Mouse (Mus musculus) lung, postnatal 0 days (tissue): Measurements from ENCODE around the gene Irf2bp2.

Source experiments
- CTCF ChIP-seq: IDR thresholded peaks from 2 replicates; pipeline ENCODE4 v1.5.1; 2016; ENCODE audit warnings: antibody characterized with exemption, mild to moderate bottlenecking
- EP300 ChIP-seq: IDR thresholded peaks from 2 replicates; pipeline ENCODE4 v1.6.1; 2016; ENCODE audit warnings: antibody characterized with exemption, mild to moderate bottlenecking, control low read depth

- TF ChIP-seq CTCF: no peak
- no peak for TF ChIP-seq EP300
These were observed 19.0 kb upstream of the Irf2bp2 start for GRCm38 (mm10) chr8:126612739-126613138.
